ENCODE assay signal across 21 mouse cellular contexts in genomic region chr17:71018616-71019308, GRCm38 (mm10). TPM values are rescaled to one million over a fixed set of nuclear protein-coding genes. Genes with fewer than 3 reads are reported as not detected.
DNase-seq lines count a peak whose midpoint lies in the region; ATAC-seq and TF ChIP-seq lines count a peak whose summit lies in the region.
"Had no signal": no experiment of that assay in that cellular context is flagged by ENCODE, and none has a peak within 500 bp of the region (broad histone marks: within the 10 kb centered on the region; RNA-seq: fewer than 3 reads in every experiment).

No protein-coding gene starts in this region.

- no peaks in the 10 kb centered on the region for H3K9me3 ChIP-seq in heart, embryonic 14.5 days (ENCODE audit: control insufficient read depth, low read length)
- no peaks in the 10 kb centered on the region for H3K9me3 ChIP-seq in heart, embryonic 16.5 days (replicated peaks; ENCODE audit: control insufficient read depth, low read length)
- H3K9me3 ChIP-seq in limb, embryonic 15.5 days: no peaks in the 10 kb centered on the region
- H3K9me3 ChIP-seq in kidney, embryonic 15.5 days (replicated peaks): no peaks in the 10 kb centered on the region
- H3K9me3 ChIP-seq: embryonic facial prominence, embryonic 12.5 days; forebrain, embryonic 15.5 days; hindbrain, embryonic 13.5 days; liver, embryonic 12.5 days; midbrain, embryonic 12.5 days; neural tube, embryonic 13.5 days had no signal

- H3K9ac ChIP-seq in heart, embryonic 14.5 days (ENCODE audit: low read length): peak overlapping the region; percentile 93
- H3K9ac ChIP-seq in heart, embryonic 16.5 days (ENCODE audit: low read length): peak overlapping the region; percentile 66
- no peak overlapping the region for H3K9ac ChIP-seq in limb, embryonic 15.5 days
- no peak overlapping the region for H3K9ac ChIP-seq in kidney, embryonic 15.5 days
- H3K9ac ChIP-seq: embryonic facial prominence, embryonic 12.5 days; forebrain, embryonic 15.5 days; hindbrain, embryonic 13.5 days; midbrain, embryonic 12.5 days; neural tube, embryonic 13.5 days had no signal

- peak overlapping the region; percentile 68 for H3K4me2 ChIP-seq in heart, embryonic 14.5 days (ENCODE audit: low read length)
- H3K4me2 ChIP-seq in heart, embryonic 16.5 days (ENCODE audit: low read depth, low read length): peak overlapping the region; percentile 60
- no peak overlapping the region for H3K4me2 ChIP-seq in limb, embryonic 15.5 days
- no peak overlapping the region for H3K4me2 ChIP-seq in kidney, embryonic 15.5 days
- H3K4me2 ChIP-seq: forebrain, embryonic 15.5 days; hindbrain, embryonic 13.5 days; midbrain, embryonic 12.5 days; neural tube, embryonic 13.5 days had no signal

- peak overlapping the region; percentile 81 for H3K4me3 ChIP-seq in gastrocnemius, adult 2 months
- H3K4me3 ChIP-seq in heart, embryonic 14.5 days (ENCODE audit: control insufficient read depth in 1 of 2, insufficient read depth in 1 of 2, low read depth in 1 of 2, low read length in 2 of 2): peak overlapping the region; percentile 58 to 68; a peak in 2 of 4 replicates
- peak overlapping the region; percentile 66 for H3K4me3 ChIP-seq in heart, embryonic 16.5 days (ENCODE audit: low read length)
- H3K4me3 ChIP-seq in limb, embryonic 15.5 days: no peak overlapping the region
- H3K4me3 ChIP-seq in kidney, embryonic 15.5 days (replicated peaks): no peak overlapping the region
- H3K4me3 ChIP-seq: embryonic facial prominence, embryonic 12.5 days; forebrain, embryonic 15.5 days; hindbrain, embryonic 13.5 days; midbrain, embryonic 12.5 days; neural tube, embryonic 13.5 days had no signal

- no peak for TF ChIP-seq CTCF in gastrocnemius, adult 2 months (IDR thresholded peaks at IDR 0.05)

- intact Hi-C loops in gastrocnemius, adult 2 months (cut with DNase I): loop anchor here (1.0 kb wide), 1 partner anchor 16 kb away; the partner anchor contains the start of genes Myl12a and Myom1
- intact Hi-C loops in gastrocnemius, postnatal 36 days (cut with DNase I): loop anchor here (2.0 kb wide), 1 partner anchor 14 kb away; no protein-coding TSS in a partner anchor

- ATAC-seq in heart, embryonic 14.5 days (ENCODE audit: insufficient number of reproducible peaks, insufficient read depth, low FRiP score, low read depth): no peak
- ATAC-seq in heart, embryonic 16.5 days (replicated peaks; ENCODE audit: extremely low read depth, insufficient read depth, low FRiP score): peak; percentile 6; the same call in 1 of the 2 replicates
- ATAC-seq in limb, embryonic 15.5 days (ENCODE audit: insufficient number of reproducible peaks, low FRiP score, low TSS enrichment, low read depth): no peak
- ATAC-seq in kidney, embryonic 15.5 days (replicated peaks; ENCODE audit: low FRiP score): no peak
- ATAC-seq: CD4-positive, CD25-positive, alpha-beta regulatory T cell, adult 4 months; forebrain, embryonic 15.5 days; Patski had no signal

- no peak for DNase-seq in gastrocnemius, adult 2 months
- no peak for DNase-seq in gastrocnemius, postnatal 36 days
- DNase-seq in heart, adult 18-20 months: no peak
- DNase-seq: adrenal gland, adult 8-10 months; cerebellum, adult 9-11 months; kidney, adult 11 months; lung, adult 2 months; lung, postnatal 4 days; thymus, postnatal 25 days had no signal

- peaks cover 16% of the 10 kb centered on the region for H3K36me3 ChIP-seq in heart, embryonic 14.5 days (ENCODE audit: control insufficient read depth, insufficient read depth, low read length)
- peaks cover 4% of the 10 kb centered on the region; the same call in 1 of the 2 replicates for H3K36me3 ChIP-seq in heart, embryonic 16.5 days (ENCODE audit: control insufficient read depth, insufficient read depth)
- no peaks in the 10 kb centered on the region for H3K36me3 ChIP-seq in limb, embryonic 15.5 days
- H3K36me3 ChIP-seq in kidney, embryonic 15.5 days: no peaks in the 10 kb centered on the region
- H3K36me3 ChIP-seq: embryonic facial prominence, embryonic 12.5 days; forebrain, embryonic 15.5 days; hindbrain, embryonic 13.5 days; liver, embryonic 12.5 days; midbrain, embryonic 12.5 days; neural tube, embryonic 13.5 days had no signal

- no peaks in the 10 kb centered on the region for H3K27me3 ChIP-seq in heart, embryonic 14.5 days (ENCODE audit: control insufficient read depth, insufficient read depth, low read length)
- H3K27me3 ChIP-seq in heart, embryonic 16.5 days (ENCODE audit: control insufficient read depth, insufficient read depth, low read length): no peaks in the 10 kb centered on the region
- H3K27me3 ChIP-seq in limb, embryonic 15.5 days: no peaks in the 10 kb centered on the region
- no peaks in the 10 kb centered on the region for H3K27me3 ChIP-seq in kidney, embryonic 15.5 days
- H3K27me3 ChIP-seq: embryonic facial prominence, embryonic 12.5 days; forebrain, embryonic 15.5 days; hindbrain, embryonic 13.5 days; liver, embryonic 12.5 days; midbrain, embryonic 12.5 days; neural tube, embryonic 13.5 days; Patski had no signal

- 52% methylated on average over 15 of the region's 15 CpGs for WGBS in heart, embryonic 14.5 days
- 56% methylated on average over 15 of the region's 15 CpGs for WGBS in heart, embryonic 16.5 days
- WGBS in limb, embryonic 15.5 days: 73% methylated on average over 15 of the region's 15 CpGs
- 83% methylated on average over 15 of the region's 15 CpGs for WGBS in kidney, embryonic 15.5 days

- peaks cover 16 to 36% of the 10 kb centered on the region in 2 experiments for H3K4me1 ChIP-seq in heart, embryonic 14.5 days (ENCODE audit: control insufficient read depth in 2 of 2, insufficient read depth in 2 of 2, low read length in 2 of 2)
- H3K4me1 ChIP-seq in heart, embryonic 16.5 days (ENCODE audit: control insufficient read depth, insufficient read depth, low read length): peaks cover 33% of the 10 kb centered on the region
- peaks cover 8% of the 10 kb centered on the region for H3K4me1 ChIP-seq in limb, embryonic 15.5 days
- H3K4me1 ChIP-seq in kidney, embryonic 15.5 days: peaks cover 22% of the 10 kb centered on the region
- H3K4me1 ChIP-seq: forebrain, embryonic 15.5 days; midbrain, embryonic 12.5 days had no signal

- H3K27ac ChIP-seq in gastrocnemius, adult 2 months: peak overlapping the region; percentile 97
- peak overlapping the region; percentile 97 to 99 for H3K27ac ChIP-seq in heart, embryonic 14.5 days (replicated peaks in 1 of 2; ENCODE audit: control insufficient read depth in 1 of 2, insufficient read depth in 1 of 2, low read depth in 2 of 2, low read length in 2 of 2)
- peak overlapping the region; percentile 99 for H3K27ac ChIP-seq in heart, embryonic 16.5 days (ENCODE audit: low read length)
- H3K27ac ChIP-seq in limb, embryonic 15.5 days: 0 out of 2 replicates have a peak overlapping the region, but pooled peaks have one; percentile 3
- H3K27ac ChIP-seq in kidney, embryonic 15.5 days: no peak overlapping the region
- H3K27ac ChIP-seq: forebrain, embryonic 15.5 days; hindbrain, embryonic 13.5 days; midbrain, embryonic 12.5 days; neural tube, embryonic 13.5 days had no signal

RNA-seq across cellular contexts. Expression of gene Myl12a, which starts 16.1 kb away (rescaled TPM):
- 100 to 1,000 TPM; 301 to 553 TPM for total RNA-seq in gastrocnemius, adult 2 months (2021)
- 100 to 1,000 TPM; 295 to 502 TPM for total RNA-seq in gastrocnemius, postnatal 36 days (2021)
- 746 and 761 TPM in 2 replicates for polyA plus RNA-seq in heart, embryonic 14.5 days (2014; fragmentation: Nextera tagmentation; extraction: Ambion mirVana)
- total RNA-seq in heart, adult 18-20 months (2021): 1,000 to 10,000 TPM in 1 of 2 experiments, 100 to 1,000 TPM in 1; 965 to 1,012 TPM
- polyA plus RNA-seq in heart, embryonic 16.5 days (2015; fragmentation: Nextera tagmentation; extraction: Ambion mirVana): 666 and 686 TPM in 2 replicates
- 682 and 757 TPM in 2 replicates for polyA plus RNA-seq in limb, embryonic 15.5 days (2015; fragmentation: Nextera tagmentation; extraction: Ambion mirVana)
- 642 and 672 TPM in 2 replicates for polyA plus RNA-seq in kidney, embryonic 15.5 days (2015; fragmentation: Nextera tagmentation; extraction: Ambion mirVana)

RNA-seq across cellular contexts. Expression of gene Myom1, which starts 16.3 kb away (rescaled TPM):
- 1,000 to 10,000 TPM; 1,223 to 1,379 TPM for total RNA-seq in gastrocnemius, adult 2 months (2021)
- total RNA-seq in gastrocnemius, postnatal 36 days (2021): 1,000 to 10,000 TPM; 1,200 to 1,249 TPM
- polyA plus RNA-seq in heart, embryonic 14.5 days (2014; fragmentation: Nextera tagmentation; extraction: Ambion mirVana): 273 and 300 TPM in 2 replicates
- 1,000 to 10,000 TPM in 1 of 2 experiments, 100 to 1,000 TPM in 1; 977 to 1,053 TPM for total RNA-seq in heart, adult 18-20 months (2021)
- polyA plus RNA-seq in heart, embryonic 16.5 days (2015; fragmentation: Nextera tagmentation; extraction: Ambion mirVana): 216 and 224 TPM in 2 replicates
- polyA plus RNA-seq in limb, embryonic 15.5 days (2015; fragmentation: Nextera tagmentation; extraction: Ambion mirVana): 18.3 and 36.2 TPM in 2 replicates
- 5.5 and 6.0 TPM in 2 replicates for polyA plus RNA-seq in kidney, embryonic 15.5 days (2015; fragmentation: Nextera tagmentation; extraction: Ambion mirVana)

Comparison
In these comparisons a context has a peak if more than half of its experiments do, and no peak if none do; other contexts are left out.
1. H3K4me3 ChIP-seq: peak in gastrocnemius, adult 2 months (single experiment), heart, embryonic 14.5 days (2 of 2) and heart, embryonic 16.5 days (single experiment); none in limb, embryonic 15.5 days (single experiment) and kidney, embryonic 15.5 days (single experiment).
2. H3K4me2 ChIP-seq: peak in heart, embryonic 14.5 days (single experiment) and heart, embryonic 16.5 days (single experiment); none in limb, embryonic 15.5 days (single experiment) and kidney, embryonic 15.5 days (single experiment).
3. H3K9ac ChIP-seq: peak in heart, embryonic 14.5 days (single experiment) and heart, embryonic 16.5 days (single experiment); none in limb, embryonic 15.5 days (single experiment) and kidney, embryonic 15.5 days (single experiment).